Mouse (Mus musculus) intestine, postnatal 0 days (tissue): ENCODE results near the gene Vapb. TPM values are rescaled to one million over a fixed set of nuclear protein-coding genes. Genes with fewer than 3 reads are reported as not detected.

Experiments
- ATAC-seq: fragments of 200-750 bp; cut with Nextera tagmentation; 2 replicates; pipeline ENCODE4 v1.8.0; 2017; ENCODE audit warnings: mild to moderate bottlenecking, moderate TSS enrichment, moderate library complexity
- H3K27ac ChIP-seq: fragments of 300-500 bp; sonication (generic); 2 replicates; pipeline ENCODE4 v1.5.1; 2014; ENCODE audit warnings: mild to moderate bottlenecking, low read depth, low read length, moderate library complexity
- H3K27me3 ChIP-seq: fragments of 300-500 bp; sonication (generic); replicated peaks from 2 replicates; pipeline ENCODE4 v1.6.1; 2014; ENCODE audit warnings: low read length, mixed read lengths; ENCODE audit not compliant: control insufficient read depth, insufficient read depth
- H3K36me3 ChIP-seq: fragments of 300-500 bp; sonication (generic); 2 replicates; pipeline ENCODE4 v1.6.1; 2014; ENCODE audit warnings: mild to moderate bottlenecking, moderate library complexity; ENCODE audit not compliant: control insufficient read depth, insufficient read depth
- H3K4me1 ChIP-seq: fragments of 300-500 bp; sonication (generic); replicated peaks from 2 replicates; pipeline ENCODE4 v1.6.1; 2014; ENCODE audit warnings: antibody characterized with exemption, low read length, mixed read lengths; ENCODE audit not compliant: control insufficient read depth, insufficient read depth
- H3K4me2 ChIP-seq: fragments of 300-500 bp; sonication (generic); replicated peaks from 2 replicates; pipeline ENCODE4 v1.6.1; 2014; ENCODE audit warnings: low read depth, mild to moderate bottlenecking, moderate library complexity
- H3K4me3 ChIP-seq: fragments of 300-500 bp; sonication (generic); 2 replicates; pipeline ENCODE4 v1.5.1; 2014; ENCODE audit warnings: low read depth, low read length
- H3K9ac ChIP-seq: fragments of 300-500 bp; sonication (generic); 2 replicates; pipeline ENCODE4 v1.6.1; 2014; ENCODE audit warnings: mild to moderate bottlenecking, low read depth, low read length
- H3K9me3 ChIP-seq: fragments of 300-500 bp; sonication (generic); 2 replicates; pipeline ENCODE4 v1.6.1; 2016; ENCODE audit warnings: mixed run types; ENCODE audit not compliant: control insufficient read depth
- CTCF ChIP-seq: sonication (generic); IDR thresholded peaks from 2 replicates; pipeline ENCODE4 v1.5.1; 2016; ENCODE audit warnings: low read depth, mild to moderate bottlenecking, control low read depth, antibody characterized with exemption, moderate library complexity
- WGBS: fragments of 180-500 bp; shearing (Covaris S2); extraction: QIAGEN DNeasy Blood & Tissue Kit; methylation state at CpG from one replicate; pipeline ENCODE4 v1.1.7; 2014; 5-methylcytosine and 5-hydroxymethylcytosine counted together
- polyA plus RNA-seq: library from polyadenylated mRNA; unstranded; fragments of >200 nt; fragmentation: Nextera tagmentation; extraction: Ambion mirVana; gene quantifications from 2 replicates; pipeline ENCODE4 v1.2.1, GENCODE M21; 2015

The Vapb gene
- polyA plus RNA-seq, 1 experiment from 2014 or later = 14.9 TPM

- ATAC-seq = no peak
Observed at GRCm38 (mm10) chr2:173801405-173801876, 64.1 kb downstream of the Vapb start.

GRCm38 (mm10) chr2:173802176-173802575 lies 64.9 kb downstream of the Vapb start:
- no peak overlapping the region for H3K27ac ChIP-seq
- H3K9me3 ChIP-seq = no peaks in the 10 kb centered on the region
- no peaks in the 10 kb centered on the region for H3K36me3 ChIP-seq
- H3K4me3 ChIP-seq = no peak overlapping the region
- ATAC-seq = no peak
- H3K4me2 ChIP-seq = no peak overlapping the region
- no peaks in the 10 kb centered on the region for H3K27me3 ChIP-seq
- H3K4me1 ChIP-seq = no peaks in the 10 kb centered on the region
- TF ChIP-seq CTCF = no peak
- WGBS = 83% methylated on average over 4 of the region's 4 CpGs
- H3K9ac ChIP-seq = no peak overlapping the region

More at GRCm38 (mm10) chr2:173801405-173801876, 64.1 kb downstream of the Vapb start:
- Histone ChIP-seq H3K4me1 (no peaks in the 10 kb centered on the region), H3K4me3 (no peak overlapping the region), H3K9ac (no peak overlapping the region), H3K27me3 (no peaks in the 10 kb centered on the region), H3K4me2 (no peak overlapping the region), H3K9me3 (no peaks in the 10 kb centered on the region), H3K27ac (no peak overlapping the region), H3K36me3 (no peaks in the 10 kb centered on the region)
- WGBS = 59% methylated on average over 11 of the region's 11 CpGs
- TF ChIP-seq CTCF = no peak

GRCm38 (mm10) chr2:173802956-173803355 lies 65.6 kb downstream of the Vapb start:
- Histone ChIP-seq H3K4me1 (no peaks in the 10 kb centered on the region), H3K9ac (no peak overlapping the region), H3K4me2 (no peak overlapping the region), H3K9me3 (no peaks in the 10 kb centered on the region), H3K36me3 (no peaks in the 10 kb centered on the region), H3K4me3 (no peak overlapping the region), H3K27ac (no peak overlapping the region), H3K27me3 (no peaks in the 10 kb centered on the region)
- no peak for TF ChIP-seq CTCF
- no peak for ATAC-seq
- 54% methylated on average over 3 of the region's 3 CpGs for WGBS

GRCm38 (mm10) chr2:173803827-173804226 lies 66.5 kb downstream of the Vapb start:
- no peaks in the 10 kb centered on the region for H3K27me3 ChIP-seq
- no peak overlapping the region for H3K9ac ChIP-seq
- no peaks in the 10 kb centered on the region for H3K9me3 ChIP-seq
- no peak overlapping the region for H3K27ac ChIP-seq
- H3K36me3 ChIP-seq = no peaks in the 10 kb centered on the region
- no peak overlapping the region for H3K4me3 ChIP-seq
- no peak for TF ChIP-seq CTCF
- no peaks in the 10 kb centered on the region for H3K4me1 ChIP-seq
- 91% methylated on average over 11 of the region's 11 CpGs for WGBS
- no peak overlapping the region for H3K4me2 ChIP-seq
- no peak for ATAC-seq

GRCm38 (mm10) chr2:173806621-173807020 lies 69.3 kb downstream of the Vapb start:
- Histone ChIP-seq H3K4me1 (no peaks in the 10 kb centered on the region), H3K36me3 (no peaks in the 10 kb centered on the region), H3K27ac (no peak overlapping the region), H3K4me3 (no peak overlapping the region), H3K4me2 (no peak overlapping the region), H3K9ac (no peak overlapping the region), H3K27me3 (no peaks in the 10 kb centered on the region), H3K9me3 (no peaks in the 10 kb centered on the region)
- no peak for ATAC-seq
- TF ChIP-seq CTCF = no peak
- WGBS = 66% methylated on average over 7 of the region's 7 CpGs

GRCm38 (mm10) chr2:173808942-173809341 lies 71.6 kb downstream of the Vapb start:
- Histone ChIP-seq H3K9ac (no peak overlapping the region), H3K9me3 (no peaks in the 10 kb centered on the region), H3K4me3 (no peak overlapping the region), H3K27ac (no peak overlapping the region), H3K27me3 (no peaks in the 10 kb centered on the region), H3K4me2 (no peak overlapping the region), H3K4me1 (no peaks in the 10 kb centered on the region), H3K36me3 (no peaks in the 10 kb centered on the region)
- TF ChIP-seq CTCF = no peak
- no peak for ATAC-seq
- 76% methylated on average over 7 of the region's 7 CpGs for WGBS
